Mouse (Mus musculus): ENCODE measurements around the gene Pts.

GRCm38 (mm10) chr9:50477270-50477669 is 51.3 kb downstream of the Pts start:
- TF ChIP-seq CTCF (IDR thresholded peaks at IDR 0.05; ENCODE audit: low read depth) = no peak
- no peak for TF ChIP-seq EP300 (IDR thresholded peaks at IDR 0.05; ENCODE audit: low read depth)

Data from liver, postnatal 0 days (tissue).